Mouse (Mus musculus): ENCODE results near the gene Iqgap1.

Iqgap1 gene

GRCm38 (mm10) chr7:80666198-80666915 is 159.4 kb downstream of the Iqgap1 start:
- no peak for DNase-seq (ENCODE audit: low spot score in 2 of 2)
